Mouse (Mus musculus) thymus, adult 2 months (tissue): ENCODE measurements around the gene Ttll8.

Experiments used
- CTCF ChIP-seq: fragments of 200-500 bp; IDR thresholded peaks from 2 replicates; pipeline ENCODE4 v1.5.1; 2012; ENCODE audit warnings: mild to moderate bottlenecking, control low read depth, low read length, moderate library complexity, borderline replicate concordance; ENCODE audit not compliant: control insufficient read depth, poor library complexity, insufficient read depth; ENCODE audit errors: extremely low read depth
- POLR2A ChIP-seq: fragments of 200-500 bp; IDR thresholded peaks from 2 replicates; pipeline ENCODE4 v1.6.1; 2012; ENCODE audit warnings: mild to moderate bottlenecking, low read length, control low read depth, moderate library complexity; ENCODE audit not compliant: control insufficient read depth, poor library complexity, insufficient read depth; ENCODE audit errors: extremely low read depth

- TF ChIP-seq POLR2A (no peak), CTCF (no peak)
Observed at GRCm38 (mm10) chr15:89000367-89000766, 46.1 kb upstream of the Ttll8 start.
